In genomic region chrX:133887308-133887707, GRCm38 (mm10) we compare ENCODE assay signal across 9 mouse cellular contexts. TPM values are rescaled to one million over a fixed set of nuclear protein-coding genes. Genes with fewer than 3 reads are reported as not detected.
"Had no signal": no experiment of that assay in that cellular context is flagged by ENCODE, and none has a peak within 500 bp of the region (broad histone marks: within the 10 kb centered on the region; RNA-seq: fewer than 3 reads in every experiment).

No protein-coding gene starts in this region.

- ATAC-seq: midbrain, embryonic 13.5 days had no signal

- DNase-seq: kidney, postnatal 14 days; left cerebral cortex, postnatal 4 days; lung, adult 18-20 months; right cerebral cortex, postnatal 4 days; thymus, postnatal 14 days had no signal

RNA-seq across cellular contexts. Expression of gene Tnmd, which starts 36.5 kb away (rescaled TPM):
- total RNA-seq: layer of hippocampus, postnatal 14 days; liver, adult 2 months; midbrain, postnatal 0 days had no signal
